11 mouse cellular contexts compared by ENCODE assay signal in genomic region chr15:61540753-61541421, GRCm38 (mm10).
DNase-seq lines count a peak whose midpoint lies in the region; ATAC-seq and TF ChIP-seq lines count a peak whose summit lies in the region.
"Had no signal": no experiment of that assay in that cellular context is flagged by ENCODE, and none has a peak within 500 bp of the region (broad histone marks: within the 10 kb centered on the region; RNA-seq: fewer than 3 reads in every experiment).

No protein-coding gene starts in this region.

- peak overlapping the region; percentile 3; the same call in 1 of the 2 replicates for H3K9ac ChIP-seq in CH12.LX (ENCODE audit: insufficient read depth, low read depth)
- no peak overlapping the region for H3K9ac ChIP-seq in intestine, embryonic 16.5 days (ENCODE audit: low read depth, low read length)
- H3K9ac ChIP-seq: forebrain, embryonic 13.5 days had no signal

- 59% methylated on average over 10 of the region's 10 CpGs for WGBS in intestine, embryonic 16.5 days
- WGBS in spleen, adult 2 months = 18% methylated on average over 10 of the region's 10 CpGs

- H3K36me3 ChIP-seq in CH12.LX (replicated peaks in 1 of 2; ENCODE audit: control insufficient read depth in 1 of 2, insufficient read depth in 1 of 2, low read length in 1 of 2) = no peaks in the 10 kb centered on the region
- H3K36me3 ChIP-seq in intestine, embryonic 16.5 days (ENCODE audit: control insufficient read depth, insufficient read depth, low read length) = no peaks in the 10 kb centered on the region
- H3K36me3 ChIP-seq in spleen, adult 2 months (ENCODE audit: control insufficient read depth, insufficient read depth, low read length) = no peaks in the 10 kb centered on the region

- no peak; the same call in 1 of the 2 replicates for TF ChIP-seq RAD21 in CH12.LX (IDR thresholded peaks at IDR 0.05; ENCODE audit: low read depth, low read length)

- H3K4me1 ChIP-seq in CH12.LX (ENCODE audit: control insufficient read depth in 1 of 2, insufficient read depth in 2 of 2) = peaks cover 22 to 79% of the 10 kb centered on the region in 2 experiments
- peaks cover 5% of the 10 kb centered on the region; the same call in 1 of the 2 replicates for H3K4me1 ChIP-seq in intestine, embryonic 16.5 days (ENCODE audit: control insufficient read depth, insufficient read depth, low read length)
- peaks cover 16% of the 10 kb centered on the region; the same call in 1 of the 2 replicates for H3K4me1 ChIP-seq in spleen, adult 2 months (ENCODE audit: control insufficient read depth, insufficient read depth, insufficient read length)

- peak overlapping the region in 2 of 3 experiments; percentile 2 to 21 for H3K4me3 ChIP-seq in CH12.LX (replicated peaks in 1 of 3; ENCODE audit: low read depth in 2 of 3, low read length in 2 of 3, poor library complexity in 1 of 3)
- H3K4me3 ChIP-seq in intestine, embryonic 16.5 days (ENCODE audit: low read length) = no peak overlapping the region
- H3K4me3 ChIP-seq in spleen, adult 2 months (ENCODE audit: extremely low read depth, insufficient read depth, insufficient read length) = no peak overlapping the region
- H3K4me3 ChIP-seq: forebrain, embryonic 13.5 days had no signal

- H3K9me3 ChIP-seq in CH12.LX (replicated peaks; ENCODE audit: low read length) = no peaks in the 10 kb centered on the region
- H3K9me3 ChIP-seq in intestine, embryonic 16.5 days (ENCODE audit: control insufficient read depth, low read length) = no peaks in the 10 kb centered on the region
- H3K9me3 ChIP-seq: forebrain, embryonic 13.5 days had no signal

- no peaks in the 10 kb centered on the region for H3K27me3 ChIP-seq in CH12.LX (replicated peaks)
- no peaks in the 10 kb centered on the region for H3K27me3 ChIP-seq in intestine, embryonic 16.5 days (replicated peaks; ENCODE audit: control insufficient read depth, insufficient read depth, low read length)
- no peaks in the 10 kb centered on the region for H3K27me3 ChIP-seq in spleen, adult 2 months (ENCODE audit: control insufficient read depth, insufficient read depth, low read length)
- H3K27me3 ChIP-seq: forebrain, embryonic 13.5 days had no signal

- peak; percentile 91 for TF ChIP-seq EP300 in CH12.LX (IDR thresholded peaks at IDR 0.05; ENCODE audit: low read length)

- DNase-seq in A20 (ENCODE audit: low read depth, low spot score) = peak; percentile 60
- peak; percentile 92 for DNase-seq in CH12.LX (ENCODE audit: extremely low read depth)
- peak; percentile 33 to 84 for DNase-seq in spleen, adult 2 months (ENCODE audit: low read depth in 1 of 2, low spot score in 2 of 2)
- DNase-seq in left cerebral cortex, adult 18-20 months (ENCODE audit: low spot score in 2 of 2) = no peak
- DNase-seq in embryo, embryonic 9.5 days (ENCODE audit: extremely low spot score) = no peak
- no peak for DNase-seq in right cerebral cortex, adult 2 months (ENCODE audit: low spot score in 2 of 2)
- DNase-seq: heart, adult 11 months had no signal

- ATAC-seq in intestine, embryonic 16.5 days = peak; percentile 67
- no peak for ATAC-seq in frontal cortex, adult (ENCODE audit: low TSS enrichment)
- ATAC-seq: forebrain, embryonic 13.5 days; hindbrain, postnatal 0 days had no signal

- peak overlapping the region; percentile 72 for H3K27ac ChIP-seq in CH12.LX (ENCODE audit: insufficient read depth, low read depth)
- H3K27ac ChIP-seq in intestine, embryonic 16.5 days (ENCODE audit: low read length) = no peak overlapping the region
- H3K27ac ChIP-seq in spleen, adult 2 months (ENCODE audit: insufficient read depth, low read length) = peak overlapping the region; percentile 78
- H3K27ac ChIP-seq: forebrain, embryonic 13.5 days; hindbrain, postnatal 0 days had no signal

- in situ Hi-C loops in CH12.LX (cut with MboI; ENCODE audit: low pct_ligation_motif_present, low pct_unique_long_range_greater_than_20kb, low sequenced_read_pairs) = loop anchor here (10.0 kb wide), 1 partner anchor 96 kb away; no protein-coding TSS in a partner anchor

- no peaks in the 10 kb centered on the region for H3K79me2 ChIP-seq in CH12.LX (replicated peaks; ENCODE audit: control insufficient read depth, extremely low read depth, insufficient read depth, poor library complexity, severe bottlenecking)

- TF ChIP-seq CTCF in CH12.LX (conservative IDR thresholded peaks at IDR 0.05 in 1 of 2, IDR thresholded peaks at IDR 0.05 in 1 of 2; ENCODE audit: low read depth in 2 of 2, low read length in 2 of 2) = no peak
- TF ChIP-seq CTCF in spleen, adult 2 months (IDR thresholded peaks at IDR 0.05; ENCODE audit: extremely low read depth, insufficient read depth, insufficient read length, insufficient replicate concordance) = no peak

- no peak for TF ChIP-seq POLR2A in CH12.LX (IDR thresholded peaks at IDR 0.05; ENCODE audit: low read depth, low read length)
- no peak for TF ChIP-seq POLR2A in spleen, adult 2 months (IDR thresholded peaks at IDR 0.05; ENCODE audit: low read depth, low read length)

- peak overlapping the region; percentile 93 for H3K4me2 ChIP-seq in CH12.LX (ENCODE audit: insufficient read depth, low read depth, poor library complexity, severe bottlenecking)
- H3K4me2 ChIP-seq in intestine, embryonic 16.5 days (ENCODE audit: low read depth, low read length) = no peak overlapping the region
- H3K4me2 ChIP-seq: forebrain, embryonic 13.5 days had no signal

- dilution Hi-C loops in CH12.LX (cut with MboI; ENCODE audit: extremely low pct_ligation_motif_present, extremely low pct_unique_long_range_greater_than_20kb, low sequenced_read_pairs) = no loop called here

TF ChIP-seq in CH12.LX, 34 proteins besides CTCF, POLR2A, EP300 and RAD21:
- TF ChIP-seq NRF1 (IDR thresholded peaks at IDR 0.05; ENCODE audit: low read depth, low read length) = no peak
- TF ChIP-seq ZMIZ1 (IDR thresholded peaks at IDR 0.05; ENCODE audit: low read depth, low read length) = no peak
- TF ChIP-seq ETS1 (conservative IDR thresholded peaks at IDR 0.05; ENCODE audit: low read depth, low read length) = peak; percentile 97
- no peak for TF ChIP-seq TBP (conservative IDR thresholded peaks at IDR 0.05; ENCODE audit: low read depth, low read length)
- no peak; the same call in 1 of the 2 replicates for TF ChIP-seq MAZ (IDR thresholded peaks at IDR 0.05; ENCODE audit: low read depth, low read length)
- TF ChIP-seq CHD1 (IDR thresholded peaks at IDR 0.05; ENCODE audit: low read depth, low read length) = no peak
- 0 out of 2 replicates have a peak, but pooled peaks have one; percentile 37 for TF ChIP-seq MAFK (IDR thresholded peaks at IDR 0.05; ENCODE audit: insufficient replicate concordance, low read length)
- no peak; the same call in 1 of the 2 replicates for TF ChIP-seq CHD2 (IDR thresholded peaks at IDR 0.05; ENCODE audit: low read length)
- TF ChIP-seq SMC3 (IDR thresholded peaks at IDR 0.05; ENCODE audit: low read depth, low read length) = no peak; the same call in 1 of the 2 replicates
- no peak for TF ChIP-seq NELFE (IDR thresholded peaks at IDR 0.05; ENCODE audit: low read depth, low read length)
- TF ChIP-seq JUND (conservative IDR thresholded peaks at IDR 0.05; ENCODE audit: low read depth, low read length) = no peak
- TF ChIP-seq E2F4 (IDR thresholded peaks at IDR 0.05; ENCODE audit: insufficient replicate concordance, low read depth, low read length) = no peak
- peak; percentile 79 for TF ChIP-seq USF1 (IDR thresholded peaks at IDR 0.05; ENCODE audit: low read depth, low read length)
- no peak for TF ChIP-seq ZC3H11A (IDR thresholded peaks at IDR 0.05; ENCODE audit: low read depth, low read length)
- TF ChIP-seq SIN3A (IDR thresholded peaks at IDR 0.05; ENCODE audit: low read length) = peak; percentile 67; the same call in 1 of the 2 replicates
- TF ChIP-seq RCOR1 (conservative IDR thresholded peaks at IDR 0.05; ENCODE audit: low read depth, low read length) = peak; percentile 79; the same call in 1 of the 2 replicates
- no peak for TF ChIP-seq POLR2AphosphoS2 (IDR thresholded peaks at IDR 0.05; ENCODE audit: low read depth, low read length)
- TF ChIP-seq UBTF (IDR thresholded peaks at IDR 0.05; ENCODE audit: low read depth, low read length) = no peak
- TF ChIP-seq JUN (IDR thresholded peaks at IDR 0.05; ENCODE audit: insufficient read depth, low read depth, low read length) = peak; percentile 13; the same call in 1 of the 2 replicates
- TF ChIP-seq PAX5 (IDR thresholded peaks at IDR 0.05; ENCODE audit: low read length) = no peak
- no peak for TF ChIP-seq KAT2A (IDR thresholded peaks at IDR 0.05; ENCODE audit: insufficient replicate concordance, low read length)
- peak; percentile 61; the same call in 1 of the 2 replicates for TF ChIP-seq MEF2A (IDR thresholded peaks at IDR 0.05; ENCODE audit: borderline replicate concordance, low read depth, low read length)
- peak; percentile 92; the same call in 1 of the 2 replicates for TF ChIP-seq MAX (IDR thresholded peaks at IDR 0.05; ENCODE audit: low read length)
- peak; percentile 86 for TF ChIP-seq USF2 (conservative IDR thresholded peaks at IDR 0.05; ENCODE audit: low read depth, low read length)
- no peak; the same call in 1 of the 2 replicates for TF ChIP-seq HCFC1 (IDR thresholded peaks at IDR 0.05; ENCODE audit: low read depth, low read length)
- TF ChIP-seq ZKSCAN1 (IDR thresholded peaks at IDR 0.05; ENCODE audit: borderline replicate concordance, low read depth, low read length) = no peak
- no peak for TF ChIP-seq ZNF384 (IDR thresholded peaks at IDR 0.05; ENCODE audit: low read depth, low read length)
- 0 out of 2 replicates have a peak, but pooled peaks have one; percentile 12 for TF ChIP-seq ELF1 (IDR thresholded peaks at IDR 0.05; ENCODE audit: low read depth, low read length)
- peak; percentile 65; the same call in 1 of the 2 replicates for TF ChIP-seq MYC (IDR thresholded peaks at IDR 0.05; ENCODE audit: low read depth, low read length)
- peak; percentile 76 for TF ChIP-seq TCF12 (IDR thresholded peaks at IDR 0.05; ENCODE audit: low read depth, low read length)
- TF ChIP-seq BHLHE40 (IDR thresholded peaks at IDR 0.05; ENCODE audit: low read depth, low read length) = peak; percentile 99
- TF ChIP-seq GABPA (IDR thresholded peaks at IDR 0.05; ENCODE audit: insufficient replicate concordance, low read depth, low read length) = no peak
- TF ChIP-seq IRF4 (IDR thresholded peaks at IDR 0.05; ENCODE audit: low read depth, low read length) = peak; percentile 91
- peak; percentile 73; the same call in 1 of the 2 replicates for TF ChIP-seq MXI1 (IDR thresholded peaks at IDR 0.05; ENCODE audit: low read depth, low read length)

Comparison
In these comparisons a context has a peak if more than half of its experiments do, and no peak if none do; other contexts are left out.
1. DNase-seq: peak in A20 (single experiment), CH12.LX (single experiment) and spleen, adult 2 months (2 of 2); none in left cerebral cortex, adult 18-20 months (0 of 2), embryo, embryonic 9.5 days (single experiment) and right cerebral cortex, adult 2 months (0 of 2).
2. H3K4me3 ChIP-seq: peak in CH12.LX (2 of 3); none in intestine, embryonic 16.5 days (single experiment) and spleen, adult 2 months (single experiment).